In the genomic region with DNA sequence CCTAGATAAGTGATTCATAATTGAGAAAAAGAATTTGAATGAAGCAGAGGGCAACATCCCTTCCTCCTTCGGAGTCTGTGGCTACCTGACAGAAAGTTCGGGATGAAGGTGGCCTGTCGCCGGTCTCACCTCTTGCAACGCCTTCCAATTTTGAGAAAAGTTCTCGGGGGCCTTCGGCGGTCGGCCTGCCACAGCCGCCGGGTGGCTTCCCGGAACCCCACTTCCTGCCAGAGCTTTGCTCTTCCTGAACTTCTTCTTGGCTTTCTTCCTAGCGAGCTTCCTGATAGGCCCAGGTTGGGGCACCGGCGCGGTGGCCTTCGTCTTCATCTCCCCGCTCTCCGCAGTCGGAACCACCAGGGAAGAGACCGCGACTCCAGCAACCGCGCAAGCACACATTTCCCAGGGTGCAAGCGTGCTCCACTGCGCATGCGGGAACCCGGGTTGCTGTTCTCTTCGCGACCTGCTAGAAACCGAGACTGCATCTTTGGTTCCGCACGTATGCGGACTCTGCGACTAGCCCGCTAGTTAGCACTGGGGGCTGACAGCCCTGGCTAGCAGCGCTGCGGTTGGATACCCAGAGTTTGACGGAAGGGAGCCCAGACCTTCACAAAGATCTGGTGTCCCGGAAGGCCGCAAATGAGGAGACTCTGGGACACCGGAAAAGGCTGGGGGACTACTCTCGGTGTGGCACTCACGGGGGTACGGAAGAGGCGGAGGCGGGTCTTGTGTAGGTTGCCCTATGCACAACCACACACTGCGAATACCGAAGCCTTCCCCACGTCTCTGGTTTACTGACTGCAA, we compare ENCODE assay signal across 1 mouse cellular context.
TF ChIP-seq lines count a peak whose summit lies in the region.

A gene (minus strand): TSS at position 464 of the 801 bp plus-strand sequence.

TF ChIP-seq in CH12.LX, 34 proteins besides CTCF, POLR2A, EP300 and RAD21 (continued from another document):
- TF ChIP-seq MAFK (IDR thresholded peaks at IDR 0.05; ENCODE audit: insufficient replicate concordance, low read length) (no peak), USF1 (IDR thresholded peaks at IDR 0.05; ENCODE audit: low read depth, low read length) (no peak), MXI1 (IDR thresholded peaks at IDR 0.05; ENCODE audit: low read depth, low read length) (peak; percentile 70), ZNF384 (IDR thresholded peaks at IDR 0.05; ENCODE audit: low read depth, low read length) (no peak), HCFC1 (IDR thresholded peaks at IDR 0.05; ENCODE audit: low read depth, low read length) (peak; percentile 94), PAX5 (IDR thresholded peaks at IDR 0.05; ENCODE audit: low read length) (no peak), MEF2A (IDR thresholded peaks at IDR 0.05; ENCODE audit: borderline replicate concordance, low read depth, low read length) (no peak), SMC3 (IDR thresholded peaks at IDR 0.05; ENCODE audit: low read depth, low read length) (no peak), CHD2 (IDR thresholded peaks at IDR 0.05; ENCODE audit: low read length) (peak; percentile 25; the same call in 1 of the 2 replicates), JUND (conservative IDR thresholded peaks at IDR 0.05; ENCODE audit: low read depth, low read length) (no peak), E2F4 (IDR thresholded peaks at IDR 0.05; ENCODE audit: insufficient replicate concordance, low read depth, low read length) (0 out of 2 replicates have a peak, but pooled peaks have one; percentile 38), ZKSCAN1 (IDR thresholded peaks at IDR 0.05; ENCODE audit: borderline replicate concordance, low read depth, low read length) (no peak), ETS1 (conservative IDR thresholded peaks at IDR 0.05; ENCODE audit: low read depth, low read length) (no peak), UBTF (IDR thresholded peaks at IDR 0.05; ENCODE audit: low read depth, low read length) (0 out of 2 replicates have a peak, but pooled peaks have one; percentile 49), ZMIZ1 (IDR thresholded peaks at IDR 0.05; ENCODE audit: low read depth, low read length) (peak; percentile 72), KAT2A (IDR thresholded peaks at IDR 0.05; ENCODE audit: insufficient replicate concordance, low read length) (peak; percentile 83; the same call in 1 of the 2 replicates), MAZ (IDR thresholded peaks at IDR 0.05; ENCODE audit: low read depth, low read length) (peak; percentile 89), POLR2AphosphoS2 (IDR thresholded peaks at IDR 0.05; ENCODE audit: low read depth, low read length) (peak; percentile 61; the same call in 1 of the 2 replicates), SIN3A (IDR thresholded peaks at IDR 0.05; ENCODE audit: low read length) (peak; percentile 83), BHLHE40 (IDR thresholded peaks at IDR 0.05; ENCODE audit: low read depth, low read length) (no peak), TBP (conservative IDR thresholded peaks at IDR 0.05; ENCODE audit: low read depth, low read length) (no peak; the same call in 1 of the 2 replicates), RCOR1 (conservative IDR thresholded peaks at IDR 0.05; ENCODE audit: low read depth, low read length) (0 out of 2 replicates have a peak, but pooled peaks have one; percentile 32), NRF1 (IDR thresholded peaks at IDR 0.05; ENCODE audit: low read depth, low read length) (peak; percentile 89), ELF1 (IDR thresholded peaks at IDR 0.05; ENCODE audit: low read depth, low read length) (no peak; the same call in none of the 2 replicates), GABPA (IDR thresholded peaks at IDR 0.05; ENCODE audit: insufficient replicate concordance, low read depth, low read length) (no peak; the same call in 1 of the 2 replicates), CHD1 (IDR thresholded peaks at IDR 0.05; ENCODE audit: low read depth, low read length) (no peak), JUN (IDR thresholded peaks at IDR 0.05; ENCODE audit: insufficient read depth, low read depth, low read length) (no peak), ZC3H11A (IDR thresholded peaks at IDR 0.05; ENCODE audit: low read depth, low read length) (no peak), USF2 (conservative IDR thresholded peaks at IDR 0.05; ENCODE audit: low read depth, low read length) (no peak), IRF4 (IDR thresholded peaks at IDR 0.05; ENCODE audit: low read depth, low read length) (no peak), MAX (IDR thresholded peaks at IDR 0.05; ENCODE audit: low read length) (peak; percentile 81; the same call in 1 of the 2 replicates), TCF12 (IDR thresholded peaks at IDR 0.05; ENCODE audit: low read depth, low read length) (peak; percentile 76)
